Mouse (Mus musculus) frontal cortex, postnatal 36 days (tissue): ENCODE data around the gene Plekha4.
A peak's percentile ranks its signal among the peaks of the same experiment; 100 is the strongest.
"Not testable (repeated sequence)": the region's sequence is repeated elsewhere in the genome, so short reads cannot be mapped to it uniquely, and the experiment has no call there.

Source experiments
- DNase-seq, 2 experiments: peaks; one replicate each; pipeline ENCODE4 v3.0.0; 2022; ENCODE audit warnings: low spot score in 2 of 2

Plekha4 gene

DNA sequence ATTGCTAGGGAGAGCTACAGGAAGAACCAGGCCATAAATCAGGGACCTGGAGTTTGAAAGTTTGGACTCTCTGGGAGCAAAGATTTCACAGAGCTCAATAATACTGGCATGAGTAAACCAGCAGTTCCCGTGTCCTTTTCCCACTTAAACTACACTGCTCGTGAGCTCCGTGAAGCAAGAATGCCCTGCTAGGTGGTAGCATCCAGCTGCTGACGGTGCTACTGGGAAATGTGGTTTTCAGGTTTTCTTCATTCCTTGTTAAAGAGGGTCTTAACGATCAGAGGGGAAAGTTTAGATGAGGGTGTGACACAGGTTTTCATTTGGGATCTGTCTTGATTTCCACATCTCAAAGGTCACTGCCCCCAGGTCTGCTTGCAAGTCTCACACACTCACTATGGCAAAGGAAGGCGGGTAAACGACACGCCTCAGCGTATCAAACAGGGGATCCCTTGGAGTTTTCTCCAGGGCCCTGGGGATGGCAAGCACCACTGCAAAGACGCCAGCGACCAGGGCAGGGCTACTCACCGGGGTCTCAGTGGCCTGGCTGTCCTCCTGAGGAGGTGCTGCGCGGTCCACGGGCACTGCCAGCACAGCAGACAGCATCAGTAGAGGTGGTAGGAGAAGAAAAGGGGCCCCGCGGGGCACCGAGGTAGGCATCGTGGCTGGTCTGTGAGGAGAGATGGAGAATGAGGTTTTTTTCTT, 16.8 kb upstream of the Plekha4 start:
- DNase-seq, result no peak

DNA sequence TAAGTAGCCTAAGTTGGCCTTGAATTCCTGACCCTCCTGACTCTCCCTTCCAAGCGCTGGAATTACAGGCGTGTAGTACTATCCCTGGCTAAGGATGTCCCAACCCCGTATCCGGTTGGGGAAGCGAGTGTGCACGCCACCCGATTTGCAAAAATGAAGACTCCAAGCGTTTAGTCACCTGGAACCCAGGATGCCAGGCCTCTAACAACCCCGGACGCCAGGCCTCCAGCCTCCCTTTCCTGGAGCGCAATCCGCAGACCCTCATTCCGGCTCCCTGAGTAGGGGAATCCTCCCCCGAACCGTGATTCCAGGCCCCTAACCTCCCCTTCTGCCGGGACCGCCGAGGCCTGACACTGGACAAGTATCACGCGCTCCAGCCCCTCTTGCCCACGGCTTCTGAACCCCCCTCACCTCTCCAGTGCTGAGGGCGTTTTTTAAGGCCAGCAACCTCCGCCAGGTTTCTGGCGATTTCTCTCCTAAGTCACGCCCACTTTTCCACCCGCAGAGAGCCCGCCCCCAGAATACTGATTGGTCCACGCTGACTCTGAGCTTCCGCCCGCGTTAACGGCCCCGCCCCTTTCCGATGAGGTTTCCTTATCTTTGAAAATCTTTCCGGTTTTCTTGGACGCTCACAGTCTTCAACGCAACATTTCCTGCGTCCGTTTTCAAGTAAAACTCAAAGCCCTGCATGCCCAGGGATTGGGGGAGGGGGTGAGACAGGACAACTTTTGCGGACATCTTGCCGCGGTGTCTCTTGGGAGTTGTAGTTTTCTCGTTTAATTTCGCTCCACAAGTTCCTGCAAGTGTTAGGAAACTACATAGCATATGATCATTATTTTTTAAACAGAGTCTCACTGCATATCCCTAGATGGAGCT, 16.0 kb upstream of the Plekha4 start, which contains the start of gene Nucb1:
Gene Nucb1 (minus strand): TSS at position 495 of the 876 bp plus-strand sequence.
- DNase-seq, result peak; percentile 88 to 92

DNA sequence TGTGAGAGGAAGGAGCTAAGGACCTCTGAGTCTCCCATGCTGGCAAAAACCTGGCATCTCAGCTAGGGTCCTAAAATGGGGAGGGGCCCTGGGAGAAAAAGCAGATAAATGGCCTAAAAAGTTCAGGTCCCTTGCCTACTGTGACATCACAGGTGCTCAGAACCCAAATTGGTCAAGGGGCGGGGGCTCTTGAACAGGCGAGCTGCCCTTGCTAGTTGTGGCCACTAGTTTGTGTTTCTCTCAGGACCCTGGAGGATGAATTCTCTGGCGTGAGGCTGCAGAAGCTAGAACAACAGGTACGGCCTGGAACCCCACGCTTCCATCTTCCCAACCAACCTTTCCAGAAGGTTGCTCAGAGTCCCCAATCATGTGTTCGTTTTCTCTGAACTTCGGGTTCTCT, 11.7 kb upstream of the Plekha4 start:
- DNase-seq, result no peak

DNA sequence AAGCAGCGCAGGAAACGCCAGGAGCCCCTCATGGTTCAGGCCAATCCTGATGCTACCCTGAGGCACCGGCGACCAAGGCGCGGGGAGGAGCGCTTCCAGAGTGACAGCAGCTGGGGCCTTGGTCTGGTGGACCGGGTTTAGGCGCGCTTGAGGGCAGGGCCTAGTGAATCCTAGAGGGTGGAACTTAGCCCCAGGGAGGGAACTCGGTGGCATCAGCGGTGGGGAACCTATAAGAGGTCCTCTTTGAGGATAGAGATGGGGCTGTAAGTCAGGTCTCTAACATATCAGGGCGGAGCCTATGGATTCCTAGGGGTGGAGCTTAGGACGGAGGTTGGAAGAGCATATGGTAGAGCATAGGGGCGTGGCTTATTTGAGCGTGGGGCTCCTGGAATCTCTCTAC, 10.7 kb upstream of the Plekha4 start:
- no peak for DNase-seq

DNA sequence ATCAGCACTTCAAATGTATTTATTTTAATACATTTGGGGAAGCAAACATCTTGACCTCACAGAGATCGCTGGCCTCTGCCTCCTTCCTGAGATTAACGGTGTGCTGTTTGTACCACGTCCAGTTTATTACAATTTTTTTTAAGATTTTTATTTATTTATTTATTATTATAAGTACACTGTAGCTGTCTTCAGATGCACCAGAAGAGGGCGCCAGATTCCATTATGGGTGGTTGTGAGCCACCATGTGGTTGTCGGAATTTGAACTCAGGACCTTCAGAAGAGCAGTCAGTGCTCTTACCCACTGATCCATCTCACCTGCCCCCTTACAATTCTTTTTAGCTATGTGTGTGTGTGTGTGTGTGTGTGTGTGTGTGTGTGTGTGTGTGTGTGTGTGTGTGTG, 9.3 kb upstream of the Plekha4 start:
- not testable (repeated sequence) for DNase-seq

DNA sequence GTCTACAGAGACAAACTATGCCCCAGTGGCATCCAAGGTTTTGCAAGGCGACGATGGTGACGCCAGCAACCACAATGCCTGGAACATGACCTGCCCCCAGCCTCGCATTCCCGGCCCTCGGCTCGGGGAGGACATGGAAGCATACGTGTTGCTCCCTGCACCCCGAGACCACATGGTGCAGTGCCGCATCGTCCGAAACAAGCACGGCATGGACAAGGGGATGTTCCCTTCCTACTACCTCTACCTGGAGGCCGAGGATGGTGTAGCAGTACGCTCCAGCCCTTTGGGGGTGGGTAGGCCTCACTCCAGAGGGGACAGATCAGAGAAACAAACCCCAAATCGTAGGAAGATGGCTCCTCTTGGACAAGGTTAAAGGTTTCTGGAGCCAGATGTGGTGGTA, 7.5 kb upstream of the Plekha4 start:
- no peak for DNase-seq

DNA sequence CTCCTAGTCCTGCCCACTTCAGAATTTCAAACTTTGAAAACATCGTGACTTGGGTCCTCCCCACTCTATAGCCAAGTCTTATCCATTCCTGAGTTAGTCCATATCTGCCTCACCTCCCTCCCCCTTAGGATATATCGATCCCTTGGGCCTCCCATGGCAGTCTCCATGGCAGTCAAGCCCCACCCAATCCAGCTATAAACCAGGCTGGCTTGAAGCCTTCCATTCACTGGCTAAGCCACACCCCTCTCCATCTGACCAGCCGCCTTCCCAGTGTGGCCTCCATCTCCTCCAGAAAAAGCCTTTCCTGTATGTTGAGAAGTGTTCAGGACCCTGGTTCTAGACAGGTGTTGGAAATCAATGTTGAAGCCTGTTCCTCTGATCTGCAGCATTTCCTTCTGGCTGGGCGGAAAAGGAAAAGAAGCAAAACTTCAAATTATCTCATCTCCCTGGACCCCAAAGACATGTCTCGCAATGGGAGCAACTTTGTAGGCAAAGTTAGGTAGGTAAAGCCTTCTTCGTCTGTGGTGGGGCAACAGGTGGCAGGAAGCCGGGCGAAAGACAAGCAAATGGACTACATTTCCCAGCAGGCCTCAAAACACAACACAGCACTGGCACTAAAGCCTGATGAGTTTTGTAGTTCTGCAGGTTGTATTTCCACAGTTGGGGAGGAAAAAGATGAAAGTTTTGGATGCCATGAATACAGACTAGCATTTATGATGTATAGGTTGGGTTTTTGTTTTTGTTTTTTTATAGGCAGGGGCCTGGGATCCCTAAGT, 6.6 kb upstream of the Plekha4 start:
- DNase-seq, result no peak

DNA sequence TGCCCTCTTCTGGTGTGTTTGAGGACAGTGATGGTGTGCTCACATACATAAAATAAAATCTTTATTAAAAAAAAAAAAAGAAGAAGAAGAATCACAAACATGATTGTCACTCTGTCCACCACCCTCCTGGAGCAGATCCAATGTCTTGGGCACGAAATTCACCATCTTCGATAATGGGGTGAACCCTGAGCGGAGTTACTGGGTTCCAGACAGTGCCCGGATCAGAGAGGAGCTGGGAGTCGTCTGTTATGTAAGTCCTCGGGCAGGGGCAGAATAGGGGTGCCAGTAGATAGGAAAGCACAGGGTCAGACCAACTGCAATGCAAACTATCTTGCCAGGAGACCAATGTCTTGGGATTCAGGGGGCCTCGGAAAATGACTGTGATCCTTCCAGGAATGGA, 5.5 kb upstream of the Plekha4 start:
- DNase-seq, result no peak

DNA sequence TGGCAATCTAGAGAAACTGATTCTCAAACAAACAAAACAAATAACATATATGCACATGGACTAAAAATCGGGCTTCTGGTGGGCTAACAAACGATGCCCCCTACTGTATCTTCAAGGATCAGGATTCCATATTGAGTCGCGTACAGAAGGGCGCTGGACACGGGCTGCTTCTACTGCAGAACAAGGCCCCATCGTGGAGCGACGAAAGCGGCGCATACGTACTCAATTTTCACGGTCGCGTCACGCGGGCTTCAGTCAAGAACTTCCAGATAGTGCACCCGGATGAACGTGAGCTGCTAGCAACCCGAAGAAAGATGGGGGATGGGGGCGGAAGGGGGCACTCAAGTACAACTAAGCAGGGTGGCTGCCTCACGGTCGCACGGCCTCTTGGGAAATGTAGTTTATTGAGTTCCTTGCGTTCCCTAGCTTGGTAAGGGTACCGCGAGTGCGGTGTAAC, 4.4 kb upstream of the Plekha4 start:
- DNase-seq, result peak; percentile 88 to 94

DNA sequence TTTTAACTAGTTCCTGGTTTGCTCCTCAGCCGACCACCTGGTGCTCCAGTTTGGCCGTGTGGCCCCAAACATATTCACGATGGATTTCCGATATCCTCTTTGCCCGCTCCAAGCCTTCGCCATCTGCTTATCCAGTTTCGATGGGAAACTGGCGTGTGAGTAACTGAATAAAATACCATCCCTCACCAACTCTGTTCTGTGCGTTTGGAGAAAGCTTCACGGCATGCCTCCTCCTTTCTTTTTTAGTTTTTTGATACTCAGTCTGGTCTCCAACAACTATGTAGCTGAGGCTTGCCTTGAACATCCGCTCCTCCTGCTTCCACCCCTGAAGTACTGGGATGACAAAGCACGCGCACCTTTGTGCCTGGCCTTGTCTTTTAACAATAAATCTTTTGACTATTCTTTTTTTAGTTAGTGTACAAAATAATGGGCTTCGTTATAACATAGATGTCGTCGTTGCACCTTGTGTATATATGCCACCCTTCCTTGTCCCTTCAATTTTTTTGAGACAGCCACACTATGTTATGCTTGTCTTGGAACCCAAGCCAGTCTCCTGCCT, 3.9 kb upstream of the Plekha4 start:
- DNase-seq, result no peak

DNA sequence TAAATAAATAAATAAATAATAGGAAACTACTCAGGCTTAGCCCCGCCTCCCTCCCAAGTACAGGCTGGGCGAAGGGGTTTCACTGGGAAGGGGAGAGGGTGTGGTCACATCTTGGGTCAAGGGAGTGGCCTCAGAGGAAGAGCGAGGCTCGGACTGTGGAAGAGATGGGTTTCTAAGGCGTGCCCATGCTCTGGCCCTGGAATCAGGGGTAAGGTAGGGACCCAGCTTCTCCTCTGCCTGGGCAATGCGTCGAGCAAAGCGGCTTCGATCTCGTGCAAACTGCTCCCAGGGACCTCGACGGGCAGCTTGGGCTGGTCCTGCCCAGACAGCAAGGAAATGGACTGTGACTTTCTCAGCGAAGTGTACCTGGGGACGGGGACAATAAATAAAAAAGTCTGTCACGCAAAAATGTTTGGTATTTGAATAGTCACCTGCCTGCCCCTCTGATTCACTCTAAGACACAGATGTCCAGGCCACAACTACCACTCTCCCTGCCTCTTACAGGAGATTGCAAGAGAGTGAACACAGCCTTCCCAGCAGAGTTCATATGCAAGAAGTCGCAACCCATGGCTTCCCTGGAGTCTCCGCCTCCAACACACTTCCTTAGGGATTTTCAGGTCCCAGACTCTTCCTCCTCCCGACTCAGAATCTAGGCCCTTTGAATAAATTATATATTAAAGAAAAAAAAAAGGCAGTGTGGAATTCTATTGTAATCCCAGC, 3.0 kb upstream of the Plekha4 start:
- DNase-seq, result no peak

DNA sequence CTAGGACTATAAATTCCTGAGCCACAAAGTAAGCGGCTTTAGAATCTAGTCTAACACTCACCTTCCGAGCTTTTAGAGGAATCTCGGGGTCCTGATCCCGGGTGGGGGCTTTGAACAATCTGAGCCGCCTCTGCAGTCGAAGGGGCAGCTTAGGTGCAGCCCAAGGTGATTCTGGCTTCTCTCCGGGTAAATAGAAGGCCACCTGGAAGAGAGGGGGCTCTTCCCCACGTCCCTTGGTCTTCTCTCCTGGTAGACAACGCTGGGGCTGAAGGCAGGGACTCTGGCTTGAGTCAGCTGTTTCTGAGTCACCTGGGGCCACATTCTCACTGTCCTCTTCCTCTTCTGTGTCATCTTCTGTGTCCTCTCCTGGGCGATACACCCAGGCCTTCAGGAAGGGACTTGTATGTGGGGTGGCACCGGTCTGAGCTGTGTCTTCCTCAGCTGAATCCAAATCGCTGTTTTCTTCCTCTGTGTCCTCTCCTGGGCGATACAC, 2.4 kb upstream of the Plekha4 start:
- DNase-seq, result no peak

DNA sequence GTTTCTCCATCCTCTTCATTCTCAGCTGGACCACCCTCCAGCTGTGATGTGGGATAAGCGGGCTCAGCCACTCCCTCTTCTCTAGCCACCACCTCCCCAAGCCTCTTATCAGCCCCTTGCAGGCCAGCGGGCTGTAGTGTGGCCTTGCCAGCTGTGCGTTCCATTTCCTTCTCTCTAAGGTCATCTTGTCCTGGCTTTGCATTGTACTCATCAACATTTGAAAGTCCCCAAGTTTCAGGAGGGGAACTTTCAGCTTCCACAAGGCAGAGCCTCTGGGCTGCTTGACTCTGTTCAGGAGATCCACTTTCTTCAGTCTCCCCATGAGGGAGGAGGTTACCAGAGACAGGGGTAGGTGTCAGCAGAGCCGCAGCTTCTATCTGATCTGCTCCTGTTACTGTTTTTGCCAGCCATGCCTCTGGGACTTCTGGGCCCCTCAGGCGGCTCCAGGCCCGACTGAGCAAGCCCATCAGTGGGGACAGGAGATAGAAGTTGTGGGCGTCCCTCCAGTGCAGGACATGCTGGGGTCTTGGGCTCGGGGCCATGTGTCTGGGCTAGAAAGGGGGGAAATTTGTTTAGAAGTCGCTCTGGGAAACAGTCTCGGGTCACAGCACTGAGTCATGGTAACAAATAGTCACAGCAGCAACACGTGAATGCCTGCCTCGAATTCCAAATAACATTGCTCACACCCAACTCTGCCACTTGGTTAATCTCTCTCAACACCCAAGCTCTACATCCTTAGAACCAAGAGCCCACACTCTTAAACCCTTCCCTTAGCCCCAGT, 1.1 kb upstream of the Plekha4 start:
- no peak for DNase-seq

DNA sequence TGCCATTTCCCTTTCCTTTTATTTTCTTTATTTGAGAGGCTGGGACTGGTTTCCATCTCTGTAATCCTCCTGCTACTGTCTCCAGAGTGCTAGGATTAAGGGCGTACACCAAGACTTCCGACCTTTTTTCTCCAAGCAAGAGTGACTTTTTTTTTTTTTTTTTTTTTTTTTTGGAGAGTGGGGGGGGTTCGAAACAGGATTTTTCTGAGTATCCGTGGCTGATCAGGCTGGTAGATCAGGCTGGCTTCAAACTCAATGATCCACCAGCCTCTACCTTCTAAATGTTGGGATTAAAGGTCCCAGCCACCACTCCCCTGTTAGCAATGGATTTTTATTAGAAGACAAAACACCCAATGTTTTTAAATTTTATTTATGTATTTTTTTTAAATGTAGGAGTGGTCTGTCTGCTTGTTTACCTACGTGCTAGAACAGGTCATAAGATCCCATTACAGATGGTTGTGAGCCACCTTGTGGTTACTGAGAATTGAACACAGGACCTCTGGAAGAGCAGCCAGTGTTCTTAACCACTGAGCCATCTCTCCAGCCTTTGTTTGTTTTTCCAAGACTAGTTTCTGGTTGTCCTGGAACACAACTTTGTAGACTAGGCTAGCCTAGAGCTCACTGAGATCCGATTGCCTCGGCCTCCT, 467 bp downstream of the Plekha4 start:
- DNase-seq, result no peak

DNA sequence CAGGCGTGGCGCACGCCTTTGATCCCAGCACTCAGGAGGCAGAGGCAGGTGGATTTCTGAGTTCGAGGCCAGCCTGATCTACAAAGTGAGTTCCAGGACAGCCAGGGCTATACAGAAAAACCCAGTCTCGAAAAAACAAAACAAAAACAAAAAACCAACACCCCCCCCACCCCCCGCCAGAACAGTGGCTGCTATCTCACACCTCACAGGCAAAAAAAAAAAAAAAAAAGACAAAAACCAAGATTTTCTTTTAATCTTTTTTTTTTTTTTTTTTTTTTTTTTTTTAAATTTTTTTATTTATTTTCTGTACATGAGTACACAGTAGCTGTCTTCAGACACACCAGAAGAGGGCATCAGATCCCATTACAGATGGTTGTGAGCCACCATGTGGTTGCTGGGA, 1.0 kb downstream of the Plekha4 start:
- DNase-seq, result not testable (repeated sequence)

DNA sequence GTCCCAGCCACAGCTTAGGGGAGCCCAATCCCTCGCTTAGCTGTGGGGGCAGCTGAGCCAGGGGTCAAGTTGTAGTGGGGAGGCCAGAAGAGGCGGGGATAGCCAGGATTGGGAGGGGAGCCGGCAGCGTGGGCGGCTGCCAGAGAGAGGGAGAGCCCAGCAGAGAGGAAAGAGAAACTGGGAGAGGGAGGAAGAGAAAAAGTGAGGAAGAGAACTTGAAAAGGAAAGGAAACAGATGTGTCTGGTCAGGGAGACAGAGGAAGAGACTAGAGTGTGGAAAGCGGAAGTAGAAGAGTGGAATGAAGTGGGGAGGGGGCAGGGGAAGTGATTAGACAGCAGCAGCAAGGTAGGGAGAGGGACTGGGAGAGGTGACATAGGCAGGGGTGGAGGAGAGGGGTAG, 3.3 kb downstream of the Plekha4 start:
- no peak for DNase-seq

DNA sequence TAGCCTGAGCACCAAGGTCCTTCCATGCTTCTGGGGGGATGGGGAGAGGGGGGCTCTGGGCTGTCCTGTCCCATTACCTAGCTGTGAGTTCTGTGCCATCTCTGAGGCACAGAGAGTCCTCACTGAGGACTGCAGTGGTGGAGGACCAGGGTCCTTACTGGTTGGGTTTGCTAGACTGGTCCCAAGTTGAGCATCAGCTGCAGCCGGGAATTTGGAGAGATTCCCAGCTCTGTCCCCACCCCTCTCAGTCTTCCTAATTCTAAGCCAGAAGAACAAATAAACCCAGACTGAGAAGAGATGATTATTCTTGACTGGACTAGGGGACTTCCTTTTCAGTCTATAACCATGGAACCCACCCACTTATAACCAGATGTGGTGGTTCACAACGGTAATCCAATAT, 4.5 kb downstream of the Plekha4 start:
- no peak for DNase-seq

DNA sequence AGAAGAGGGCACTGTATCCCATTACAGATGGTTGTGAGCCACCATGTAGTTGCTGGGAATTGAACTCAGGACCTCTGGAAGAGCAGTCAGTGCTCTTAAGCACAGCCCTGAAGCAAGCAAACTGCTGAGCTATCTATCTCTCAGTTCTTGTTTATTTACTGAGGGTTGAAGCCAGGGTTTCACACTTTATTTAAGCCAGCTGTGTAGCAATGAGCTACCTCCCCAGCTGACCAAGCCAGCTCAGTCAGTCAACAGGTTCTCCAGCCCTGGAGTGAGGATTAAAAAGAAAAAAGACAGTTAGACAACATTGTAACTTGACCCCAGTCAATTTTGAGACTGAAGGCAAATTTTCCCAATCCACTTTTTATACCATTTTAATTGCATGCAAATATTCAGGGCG, 9.5 kb downstream of the Plekha4 start:
- DNase-seq, result no peak

DNA sequence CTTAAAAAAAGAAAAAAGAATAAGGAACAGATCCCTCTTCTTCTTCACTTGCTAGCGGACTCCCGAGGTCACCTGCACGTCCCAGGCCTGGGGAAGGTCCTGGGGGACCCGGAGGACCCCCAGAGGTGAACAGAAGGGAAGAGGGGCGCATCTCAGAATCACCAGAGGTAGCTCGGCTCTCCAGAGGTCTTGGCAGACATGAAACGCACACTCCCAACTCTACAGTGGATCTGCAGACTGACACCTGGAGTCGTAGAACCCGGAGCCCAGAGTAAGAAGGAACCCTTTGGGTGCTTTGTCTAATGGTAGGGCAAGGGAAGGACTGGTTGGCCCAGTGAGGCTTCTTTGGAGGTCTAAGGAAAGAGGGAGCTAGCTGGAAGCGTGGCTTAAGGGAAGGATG, 11.5 kb downstream of the Plekha4 start:
- no peak for DNase-seq
